Mouse (Mus musculus): ENCODE measurements around the gene Txndc16. TPM values are rescaled to one million over a fixed set of nuclear protein-coding genes. Genes with fewer than 3 reads are reported as not detected.
A peak's percentile ranks its signal among the peaks of the same experiment; 100 is the strongest.

Txndc16 gene
- total RNA-seq, 2 experiments from 2014 or later: 9.7 to 12.1 TPM

- peak in 1 of 2 experiments; percentile 19 for DNase-seq
Observed at GRCm38 (mm10) chr14:45155511-45156173, 64.5 kb downstream of the Txndc16 start.

GRCm38 (mm10) chr14:45153258-45153657 lies 66.9 kb downstream of the Txndc16 start:
- peak in 1 of 2 experiments; percentile 33 for DNase-seq

DNA sequence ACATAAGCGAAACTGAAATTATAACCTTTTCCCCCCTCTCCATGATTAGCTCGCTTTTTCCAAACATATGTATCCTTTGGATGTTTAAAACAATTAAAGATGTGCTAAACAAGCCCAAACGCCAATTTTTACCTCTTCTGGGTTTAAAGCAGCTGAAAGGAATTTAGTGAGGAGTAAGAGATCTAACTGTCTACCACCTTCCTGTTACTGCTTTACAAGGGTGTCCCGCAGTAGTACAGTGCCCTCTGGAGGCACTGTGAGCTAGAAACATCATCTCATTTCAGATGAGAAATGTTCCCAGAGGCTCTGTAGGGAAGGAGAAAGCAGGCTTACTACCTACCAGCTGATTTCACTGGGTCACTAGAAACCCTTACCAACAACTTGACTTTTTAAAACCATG lies 77.6 kb downstream of the Txndc16 start:
- peak; percentile 38 to 45 for DNase-seq

DNA sequence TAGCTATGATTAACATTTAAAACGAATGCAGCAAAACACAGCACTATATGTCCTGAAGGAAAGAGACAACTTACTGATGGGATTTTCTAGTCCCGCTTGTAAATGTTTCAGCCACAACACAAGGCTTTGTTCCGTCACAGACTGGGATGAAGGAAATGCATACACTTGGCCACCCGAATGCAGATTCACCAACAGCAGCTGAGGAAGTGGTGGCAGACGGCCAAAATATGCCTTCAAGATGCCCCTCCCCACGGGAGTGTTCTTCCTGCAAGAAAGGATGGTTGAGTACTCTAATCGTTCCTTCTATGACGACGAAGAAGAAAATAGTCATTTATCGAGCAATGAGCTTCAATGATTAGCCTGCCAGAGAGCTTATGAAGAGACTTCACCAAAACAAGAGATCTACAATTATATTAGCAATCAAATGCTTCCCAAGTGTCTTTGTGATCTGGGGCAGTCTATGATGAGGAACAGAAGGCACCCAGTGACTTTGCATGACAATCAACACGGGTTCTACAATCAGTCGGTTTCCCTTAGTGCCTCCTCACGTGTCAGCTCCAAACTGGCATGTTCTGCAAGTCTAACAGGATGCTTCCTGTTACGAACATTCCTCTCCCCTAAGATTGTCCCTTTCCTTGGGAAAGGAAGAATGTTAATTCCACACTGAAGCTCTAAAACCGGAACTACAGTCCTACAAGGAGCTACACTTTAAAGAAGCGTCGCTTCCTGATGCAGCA lies 79.6 kb downstream of the Txndc16 start:
- DNase-seq: no peak

GRCm38 (mm10) chr14:45135961-45136360 lies 84.2 kb downstream of the Txndc16 start:
- no peak for DNase-seq

DNA sequence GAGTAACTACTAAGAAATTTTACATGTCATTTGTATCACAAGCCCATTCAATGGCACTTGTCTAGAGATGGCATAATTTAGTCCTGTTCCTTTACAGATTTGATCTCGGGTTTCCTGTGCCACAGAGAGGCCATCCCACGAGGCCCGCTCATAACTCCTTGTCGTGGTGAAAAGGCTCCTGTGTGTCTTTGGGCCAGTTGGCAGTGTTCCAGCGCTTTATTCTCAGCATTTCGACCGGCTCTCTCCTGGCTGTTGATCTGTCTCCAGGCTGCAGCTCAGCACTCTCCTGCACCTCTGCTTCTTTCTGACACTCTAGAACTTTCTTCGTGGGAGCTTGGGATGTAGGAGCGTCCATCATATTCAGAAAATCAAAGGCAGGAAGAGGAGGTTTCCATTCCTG lies 84.6 kb downstream of the Txndc16 start:
- peak in 1 of 2 experiments; percentile 17 for DNase-seq

GRCm38 (mm10) chr14:45118359-45118758 lies 101.8 kb downstream of the Txndc16 start:
- no peak for DNase-seq

DNA sequence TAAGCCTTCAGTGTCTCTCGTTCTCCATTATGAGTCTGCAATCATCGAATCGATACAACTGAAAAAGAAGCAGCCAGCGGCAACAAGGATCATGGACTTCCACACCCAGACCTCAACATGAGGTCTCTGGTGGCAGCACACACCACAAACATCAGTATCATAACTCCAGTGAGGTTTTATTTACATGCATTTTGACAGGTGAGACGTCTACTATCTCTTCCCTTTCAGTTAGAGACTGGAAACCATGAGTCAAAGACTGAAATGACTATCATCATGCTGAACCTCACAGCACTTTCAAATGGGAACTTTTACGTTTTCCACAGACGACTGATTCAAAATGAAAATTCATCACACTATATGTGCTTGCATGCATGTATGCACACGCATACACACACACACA lies 117.9 kb downstream of the Txndc16 start:
- no peak for DNase-seq

GRCm38 (mm10) chr14:45092327-45092726 lies 127.8 kb downstream of the Txndc16 start:
- peak in 1 of 2 experiments; percentile 6 for DNase-seq

DNA sequence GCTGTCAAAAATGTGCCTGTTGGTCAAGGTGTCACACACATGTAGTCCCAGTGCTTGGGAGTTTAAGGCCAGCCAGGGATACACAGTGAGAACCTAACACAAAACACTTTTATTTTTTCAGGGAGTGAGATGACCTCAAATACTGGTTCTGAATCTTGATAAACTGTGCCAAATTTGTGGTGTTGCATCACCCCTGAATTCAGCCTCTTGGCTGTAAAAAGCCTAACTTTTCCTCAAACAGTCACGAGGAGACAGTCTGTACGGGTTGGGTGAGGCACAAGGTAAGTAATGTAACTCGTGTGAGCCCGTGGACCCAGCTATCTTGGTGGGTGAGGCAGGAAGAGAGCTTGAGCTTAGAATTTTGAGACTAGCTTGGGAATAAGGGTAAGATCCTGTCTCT lies 130.1 kb downstream of the Txndc16 start:
- no peak for DNase-seq

GRCm38 (mm10) chr14:45085651-45086425 lies 134.3 kb downstream of the Txndc16 start:
- DNase-seq: no peak

- DNase-seq: no peak
Observed at GRCm38 (mm10) chr14:45084656-45085280, 135.4 kb downstream of the Txndc16 start.

DNA sequence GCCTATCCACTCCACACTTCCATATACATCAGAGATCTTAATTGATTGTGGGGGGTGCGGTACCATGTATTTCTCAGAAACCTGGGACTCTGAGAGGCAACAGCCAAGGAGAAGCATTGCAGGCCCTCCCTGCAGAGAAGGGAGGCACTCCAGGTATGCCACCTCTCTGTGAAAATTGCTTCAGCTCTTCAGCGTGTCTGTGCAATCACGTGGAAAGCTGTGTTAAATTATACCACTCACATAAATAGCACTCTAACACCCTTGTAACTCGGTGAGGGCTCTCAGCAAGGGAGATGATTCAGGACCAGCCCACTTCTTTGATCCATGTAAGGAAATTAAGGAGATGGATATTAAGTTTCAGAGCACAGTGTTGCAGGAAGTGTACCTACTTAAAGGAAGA lies 136.6 kb downstream of the Txndc16 start:
- DNase-seq: no peak

Other genes with a start within 250 kb of the Txndc16 start
- under 1 TPM; 0.17 to 0.33 TPM for gene Ptger2, start 232.1 kb downstream of the Txndc16 start, total RNA-seq (2021)
- 1 to 10 TPM; 5.8 to 6.9 TPM for gene Gpr137c, start 611 bp downstream of the Txndc16 start, total RNA-seq (2021)
- gene Ero1l, start 98.4 kb upstream of the Txndc16 start, total RNA-seq (2021): 10 to 100 TPM; 19.9 to 24.9 TPM
- 10 to 100 TPM; 97.5 to 98.3 TPM for gene Psmc6, start 109.5 kb upstream of the Txndc16 start, total RNA-seq (2021)
- 10 to 100 TPM; 28.0 to 30.0 TPM for gene Styx, start 130.8 kb upstream of the Txndc16 start, total RNA-seq (2021)
- 10 to 100 TPM; 13.4 to 15.2 TPM for gene Gnpnat1, start 184.6 kb upstream of the Txndc16 start, total RNA-seq (2021)

Data from heart, adult 18-20 months (tissue).